Mouse (Mus musculus): ENCODE data around the gene Dnttip1. TPM values are rescaled to one million over a fixed set of nuclear protein-coding genes. Genes with fewer than 3 reads are reported as not detected.
"Not testable (repeated sequence)": the region's sequence is repeated elsewhere in the genome, so short reads cannot be mapped to it uniquely, and the experiment has no call there.

The Dnttip1 gene
- 55.1 and 58.4 TPM in 2 replicates for polyA plus RNA-seq (2015; fragmentation: Nextera tagmentation; extraction: Ambion mirVana)

DNA sequence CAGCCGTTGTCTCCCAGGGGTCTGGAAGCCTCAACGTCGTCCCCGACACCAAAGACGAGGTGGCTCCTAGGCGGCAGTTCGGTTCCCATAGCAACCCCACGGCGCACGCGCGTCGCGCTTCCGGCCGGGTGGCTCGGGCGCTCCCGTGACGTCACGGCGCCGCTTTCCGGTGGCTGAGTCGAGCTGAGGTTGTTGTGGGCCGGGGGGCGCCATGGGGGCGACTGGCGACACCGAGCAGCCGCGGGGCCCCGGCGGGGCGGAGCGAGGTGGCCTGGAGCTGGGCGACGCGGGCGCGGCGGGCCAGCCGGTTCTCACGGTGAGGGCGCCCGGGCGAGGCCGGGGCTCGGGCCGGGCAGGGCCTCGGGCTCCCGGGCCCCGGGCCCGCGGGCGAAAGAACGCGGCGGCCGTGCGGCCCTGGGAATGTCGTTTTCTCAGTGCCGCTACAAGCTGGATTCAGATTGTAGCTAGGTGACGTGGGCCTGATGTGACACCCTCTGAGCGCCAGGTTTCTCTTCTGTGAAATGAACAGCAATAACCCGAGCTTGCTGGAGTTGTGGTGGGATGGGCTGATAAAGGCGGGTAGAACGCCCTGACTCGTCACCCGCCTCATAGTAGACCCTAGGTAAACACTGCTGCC, at the start of gene Dnttip1, which contains the start of gene Wfdc3:
TSS of gene Dnttip1 (plus strand) at position 141 of the 637 bp plus-strand sequence.
TSS of gene Wfdc3 (minus strand) at position 89 of the 637 bp plus-strand sequence.
- Histone ChIP-seq H3K9ac (ENCODE audit: low read depth, low read length) (peak within 1 kb of the TSS; percentile 93), H3K27me3 (ENCODE audit: control insufficient read depth, insufficient read depth, low read depth, low read length) (no peaks in the 10 kb centered on the region), H3K36me3 (ENCODE audit: control insufficient read depth, insufficient read depth, low read length) (peaks cover 3% of the 10 kb centered on the region; the same call in 1 of the 2 replicates), H3K4me2 (ENCODE audit: low read length) (peak within 1 kb of the TSS; percentile 91), H3K27ac (ENCODE audit: low read length) (peak within 1 kb of the TSS; percentile 57), H3K4me3 (ENCODE audit: low read depth, low read length) (peak within 1 kb of the TSS; percentile 90), H3K9me3 (replicated peaks; ENCODE audit: control insufficient read depth, low read length, poor library complexity, severe bottlenecking) (no peaks in the 10 kb centered on the region), H3K4me1 (ENCODE audit: control insufficient read depth, insufficient read depth, low read length) (peaks cover 26% of the 10 kb centered on the region)
- WGBS, result under 1% methylated on average over 63 of the region's 70 CpGs
- ATAC-seq, result peak; percentile 93

DNA sequence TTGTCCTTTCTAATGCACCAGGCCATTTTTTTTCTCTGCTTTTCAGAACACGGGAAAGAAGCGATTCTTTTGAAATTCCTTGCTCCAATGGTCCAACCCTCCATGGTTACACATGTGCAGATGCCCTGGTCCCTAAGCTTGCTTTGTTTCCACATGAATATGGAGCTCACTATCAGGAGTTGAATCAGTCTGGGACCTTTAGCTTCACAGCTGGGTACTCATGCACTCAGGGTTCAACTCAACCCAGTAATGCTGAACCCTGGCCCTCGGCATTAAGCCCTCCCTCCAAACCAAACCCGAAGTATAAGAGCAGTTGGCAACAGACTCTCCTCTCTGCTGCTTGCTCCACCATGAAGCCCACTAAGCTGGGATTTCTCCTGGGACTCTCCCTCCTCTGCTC, 47.6 kb upstream of the Dnttip1 start, which contains the start of gene Spint4:
TSS of gene Spint4 (plus strand) at position 301 of the 400 bp plus-strand sequence.
- no peaks in the 10 kb centered on the region for H3K9me3 ChIP-seq (replicated peaks; ENCODE audit: control insufficient read depth, low read length, poor library complexity, severe bottlenecking)
- no peak within 1 kb of the TSS for H3K27ac ChIP-seq (ENCODE audit: low read length)
- H3K27me3 ChIP-seq (ENCODE audit: control insufficient read depth, insufficient read depth, low read depth, low read length), result no peaks in the 10 kb centered on the region
- H3K4me3 ChIP-seq (ENCODE audit: low read depth, low read length), result no peak within 1 kb of the TSS
- WGBS, result 70% methylated on average over 4 of the region's 4 CpGs
- H3K9ac ChIP-seq (ENCODE audit: low read depth, low read length), result no peak within 1 kb of the TSS
- H3K4me1 ChIP-seq (ENCODE audit: control insufficient read depth, insufficient read depth, low read length), result no peaks in the 10 kb centered on the region
- H3K36me3 ChIP-seq (ENCODE audit: control insufficient read depth, insufficient read depth, low read length), result no peaks in the 10 kb centered on the region
- no peak for ATAC-seq
- H3K4me2 ChIP-seq (ENCODE audit: low read length), result no peak within 1 kb of the TSS

DNA sequence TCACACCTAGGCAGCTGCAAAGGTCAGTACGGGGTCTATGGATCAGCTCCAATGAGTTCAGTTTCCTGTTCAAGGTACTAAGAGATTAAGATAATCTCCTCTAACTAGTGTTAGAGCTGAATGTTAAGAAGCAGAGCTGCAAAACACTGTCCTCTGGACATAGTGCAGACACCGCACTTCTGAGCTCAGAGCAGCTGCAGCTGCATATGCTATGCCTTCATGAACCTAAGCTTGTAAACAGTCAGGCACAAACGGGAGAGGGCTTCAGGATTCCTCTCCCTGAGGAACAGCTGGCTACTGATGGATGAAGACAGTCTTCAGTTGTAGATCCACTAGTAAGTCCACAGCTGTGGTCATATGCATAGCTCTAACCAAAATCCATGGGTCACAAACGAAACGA, 44.8 kb upstream of the Dnttip1 start:
- no peaks in the 10 kb centered on the region for H3K27me3 ChIP-seq (ENCODE audit: control insufficient read depth, insufficient read depth, low read depth, low read length)
- H3K4me1 ChIP-seq (ENCODE audit: control insufficient read depth, insufficient read depth, low read length), result no peaks in the 10 kb centered on the region
- WGBS, result 82% methylated on average over 5 of the region's 5 CpGs
- H3K9ac ChIP-seq (ENCODE audit: low read depth, low read length), result no peak overlapping the region
- H3K4me3 ChIP-seq (ENCODE audit: low read depth, low read length), result no peak overlapping the region
- H3K4me2 ChIP-seq (ENCODE audit: low read length), result no peak overlapping the region
- no peak overlapping the region for H3K27ac ChIP-seq (ENCODE audit: low read length)
- no peak for ATAC-seq
- H3K36me3 ChIP-seq (ENCODE audit: control insufficient read depth, insufficient read depth, low read length), result no peaks in the 10 kb centered on the region
- H3K9me3 ChIP-seq (replicated peaks; ENCODE audit: control insufficient read depth, low read length, poor library complexity, severe bottlenecking), result no peaks in the 10 kb centered on the region

DNA sequence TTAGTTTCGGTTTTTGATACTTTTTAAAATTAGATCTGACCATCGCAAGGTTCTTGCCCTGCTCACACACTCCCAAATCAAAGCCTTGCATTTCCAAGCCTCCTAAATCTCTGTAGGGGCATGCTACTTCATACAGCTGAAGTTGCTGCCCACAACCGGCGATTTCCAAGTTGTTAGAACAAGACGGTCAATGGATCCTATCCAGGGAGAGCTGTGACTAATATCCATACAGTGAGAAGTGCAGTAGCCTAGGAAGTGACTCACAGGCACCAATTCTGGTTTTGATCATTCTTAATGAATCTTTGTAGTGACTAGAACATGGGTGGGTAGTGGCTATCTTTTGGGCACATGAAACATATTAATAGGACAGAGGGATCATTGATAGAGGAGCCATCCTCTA, 44.0 kb upstream of the Dnttip1 start:
- Histone ChIP-seq H3K4me2 (ENCODE audit: low read length) (no peak overlapping the region), H3K36me3 (ENCODE audit: control insufficient read depth, insufficient read depth, low read length) (no peaks in the 10 kb centered on the region), H3K9ac (ENCODE audit: low read depth, low read length) (no peak overlapping the region), H3K27ac (ENCODE audit: low read length) (no peak overlapping the region), H3K4me1 (ENCODE audit: control insufficient read depth, insufficient read depth, low read length) (no peaks in the 10 kb centered on the region), H3K27me3 (ENCODE audit: control insufficient read depth, insufficient read depth, low read depth, low read length) (no peaks in the 10 kb centered on the region), H3K9me3 (replicated peaks; ENCODE audit: control insufficient read depth, low read length, poor library complexity, severe bottlenecking) (no peaks in the 10 kb centered on the region), H3K4me3 (ENCODE audit: low read depth, low read length) (no peak overlapping the region)
- no peak for ATAC-seq
- 94% methylated on average over 5 of the region's 5 CpGs for WGBS

DNA sequence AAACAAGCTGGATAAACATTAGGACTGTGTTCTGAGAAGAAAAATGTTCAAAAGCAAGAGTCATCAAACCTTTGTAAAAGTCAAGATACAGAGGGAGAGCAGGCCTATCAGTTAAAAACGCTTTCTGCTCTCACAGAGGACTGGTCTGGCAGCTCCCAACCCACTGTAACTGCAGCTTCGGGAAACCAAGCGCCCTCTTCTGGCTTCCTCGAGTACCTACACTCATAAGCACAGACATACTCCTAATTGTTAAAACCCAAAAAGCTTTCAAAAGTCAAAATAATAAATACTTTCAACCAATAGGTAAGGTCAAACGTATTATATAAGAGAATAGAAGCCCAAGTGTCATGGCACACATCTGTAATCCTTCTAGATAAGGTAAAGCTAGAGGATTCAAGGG, 41.5 kb upstream of the Dnttip1 start:
- ATAC-seq, result no peak
- no peak overlapping the region for H3K27ac ChIP-seq (ENCODE audit: low read length)
- no peaks in the 10 kb centered on the region for H3K36me3 ChIP-seq (ENCODE audit: control insufficient read depth, insufficient read depth, low read length)
- no peaks in the 10 kb centered on the region for H3K9me3 ChIP-seq (replicated peaks; ENCODE audit: control insufficient read depth, low read length, poor library complexity, severe bottlenecking)
- no peaks in the 10 kb centered on the region for H3K4me1 ChIP-seq (ENCODE audit: control insufficient read depth, insufficient read depth, low read length)
- H3K9ac ChIP-seq (ENCODE audit: low read depth, low read length), result no peak overlapping the region
- no peak overlapping the region for H3K4me2 ChIP-seq (ENCODE audit: low read length)
- H3K4me3 ChIP-seq (ENCODE audit: low read depth, low read length), result no peak overlapping the region
- no peaks in the 10 kb centered on the region for H3K27me3 ChIP-seq (ENCODE audit: control insufficient read depth, insufficient read depth, low read depth, low read length)
- WGBS, result 81% methylated on average over 5 of the region's 5 CpGs

DNA sequence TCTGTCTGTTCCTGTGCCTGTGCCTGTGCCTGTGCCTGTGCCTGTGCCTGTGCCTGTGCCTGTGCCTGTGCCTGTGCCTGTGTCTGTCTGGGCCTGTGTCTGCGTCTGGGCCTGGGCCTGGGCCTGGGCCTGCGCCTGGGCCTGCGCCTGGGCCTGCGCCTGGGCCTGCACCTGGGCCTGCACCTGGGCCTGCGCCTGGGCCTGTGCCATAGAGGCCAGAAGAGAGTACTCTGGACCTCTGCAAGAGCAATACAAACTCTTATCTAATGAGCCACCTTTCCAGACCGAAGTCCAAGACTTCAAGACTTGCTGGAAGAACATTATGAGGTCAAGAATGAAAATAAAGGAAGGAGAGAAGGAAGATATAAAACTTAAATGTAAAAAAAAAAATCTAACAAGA, 40.5 kb upstream of the Dnttip1 start:
- Histone ChIP-seq H3K9ac (ENCODE audit: low read depth, low read length) (no peak overlapping the region), H3K27me3 (ENCODE audit: control insufficient read depth, insufficient read depth, low read depth, low read length) (no peaks in the 10 kb centered on the region), H3K4me1 (ENCODE audit: control insufficient read depth, insufficient read depth, low read length) (no peaks in the 10 kb centered on the region), H3K4me2 (ENCODE audit: low read length) (no peak overlapping the region), H3K27ac (ENCODE audit: low read length) (no peak overlapping the region), H3K9me3 (replicated peaks; ENCODE audit: control insufficient read depth, low read length, poor library complexity, severe bottlenecking) (no peaks in the 10 kb centered on the region), H3K36me3 (ENCODE audit: control insufficient read depth, insufficient read depth, low read length) (no peaks in the 10 kb centered on the region), H3K4me3 (ENCODE audit: low read depth, low read length) (no peak overlapping the region)
- WGBS, result 91% methylated on average over 6 of the region's 6 CpGs
- ATAC-seq, result no peak

DNA sequence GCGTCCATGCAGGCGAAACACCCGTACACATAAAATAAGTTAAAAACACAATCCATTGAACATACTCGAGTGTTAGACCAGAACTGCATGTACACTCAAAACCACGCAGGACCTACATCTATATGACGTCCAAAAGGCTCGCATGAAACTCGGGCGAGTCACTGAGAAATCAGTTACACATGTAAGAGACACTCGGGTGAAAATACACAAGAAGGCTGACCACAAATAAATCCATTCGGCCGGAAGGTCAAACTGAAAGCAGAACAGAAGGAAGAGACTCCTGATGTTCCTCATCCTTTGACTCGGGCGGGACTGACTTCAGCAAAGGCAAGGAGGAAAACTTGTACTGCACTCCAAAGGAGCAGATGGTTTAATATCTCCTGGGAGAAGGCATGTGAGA, 39.8 kb upstream of the Dnttip1 start:
- Histone ChIP-seq H3K4me3 (ENCODE audit: low read depth, low read length) (no peak overlapping the region), H3K9me3 (replicated peaks; ENCODE audit: control insufficient read depth, low read length, poor library complexity, severe bottlenecking) (no peaks in the 10 kb centered on the region), H3K4me2 (ENCODE audit: low read length) (no peak overlapping the region), H3K4me1 (ENCODE audit: control insufficient read depth, insufficient read depth, low read length) (no peaks in the 10 kb centered on the region), H3K36me3 (ENCODE audit: control insufficient read depth, insufficient read depth, low read length) (no peaks in the 10 kb centered on the region), H3K27ac (ENCODE audit: low read length) (no peak overlapping the region), H3K27me3 (ENCODE audit: control insufficient read depth, insufficient read depth, low read depth, low read length) (no peaks in the 10 kb centered on the region), H3K9ac (ENCODE audit: low read depth, low read length) (no peak overlapping the region)
- ATAC-seq, result no peak
- WGBS, result 92% methylated on average over 14 of the region's 14 CpGs

DNA sequence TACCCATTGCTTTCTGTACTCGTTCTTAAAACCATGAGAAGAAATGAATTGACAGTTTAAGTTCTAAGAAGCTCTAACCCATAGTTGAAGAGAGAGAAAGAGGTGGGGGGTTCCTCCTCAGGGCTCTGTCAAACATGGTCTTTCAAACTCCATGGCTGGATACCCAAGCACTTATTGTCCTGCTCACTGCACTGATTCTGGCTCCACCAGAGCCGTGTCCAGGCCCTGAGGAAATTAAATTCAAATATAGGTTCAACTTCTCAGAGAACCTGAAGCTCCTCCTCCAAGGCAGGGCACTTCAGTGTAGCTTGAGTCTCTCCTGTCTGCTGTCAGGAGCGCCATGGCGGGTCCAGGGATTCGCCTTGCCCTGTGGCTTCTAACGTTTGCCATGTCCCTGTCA, 30.8 kb upstream of the Dnttip1 start, which contains the start of gene Spint5:
TSS of gene Spint5 (plus strand) at position 301 of the 400 bp plus-strand sequence.
- H3K27ac ChIP-seq (ENCODE audit: low read length), result no peak within 1 kb of the TSS
- no peak within 1 kb of the TSS for H3K9ac ChIP-seq (ENCODE audit: low read depth, low read length)
- H3K9me3 ChIP-seq (replicated peaks; ENCODE audit: control insufficient read depth, low read length, poor library complexity, severe bottlenecking), result no peaks in the 10 kb centered on the region
- H3K4me3 ChIP-seq (ENCODE audit: low read depth, low read length), result no peak within 1 kb of the TSS
- no peaks in the 10 kb centered on the region for H3K36me3 ChIP-seq (ENCODE audit: control insufficient read depth, insufficient read depth, low read length)
- no peak within 1 kb of the TSS for H3K4me2 ChIP-seq (ENCODE audit: low read length)
- no peak for ATAC-seq
- H3K4me1 ChIP-seq (ENCODE audit: control insufficient read depth, insufficient read depth, low read length), result no peaks in the 10 kb centered on the region
- WGBS, result 84% methylated on average over 6 of the region's 6 CpGs
- H3K27me3 ChIP-seq (ENCODE audit: control insufficient read depth, insufficient read depth, low read depth, low read length), result no peaks in the 10 kb centered on the region

DNA sequence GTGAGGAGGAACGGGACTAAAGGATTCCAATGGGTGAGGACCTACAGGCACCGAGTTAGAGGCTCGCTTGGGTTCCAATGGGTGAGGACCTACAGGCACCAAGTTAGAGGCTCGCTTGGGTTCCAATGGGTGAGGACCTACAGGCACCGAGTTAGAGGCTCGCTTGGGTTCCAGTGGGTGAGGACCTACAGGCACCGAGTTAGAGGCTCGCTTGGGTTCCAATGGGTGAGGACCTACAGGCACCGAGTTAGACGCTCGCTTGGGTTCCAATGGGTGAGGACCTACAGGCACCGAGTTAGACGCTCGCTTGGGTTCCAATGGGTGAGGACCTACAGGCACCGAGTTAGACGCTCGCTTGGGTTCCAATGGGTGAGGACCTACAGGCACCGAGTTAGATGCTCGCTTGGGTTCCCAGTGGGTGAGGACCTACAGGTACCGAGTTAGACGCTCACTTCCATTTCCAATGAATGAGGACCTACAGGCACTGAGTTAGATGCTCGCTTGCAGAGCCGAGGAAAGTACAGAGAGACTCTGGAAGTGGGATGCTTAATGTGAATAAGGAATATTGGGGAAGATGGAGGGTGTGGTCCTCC, 29.5 kb upstream of the Dnttip1 start:
- H3K36me3 ChIP-seq (ENCODE audit: control insufficient read depth, insufficient read depth, low read length); H3K9me3 ChIP-seq (replicated peaks; ENCODE audit: control insufficient read depth, low read length, poor library complexity, severe bottlenecking); H3K9ac ChIP-seq (ENCODE audit: low read depth, low read length); H3K27me3 ChIP-seq (ENCODE audit: control insufficient read depth, insufficient read depth, low read depth, low read length); H3K27ac ChIP-seq (ENCODE audit: low read length); H3K4me3 ChIP-seq (ENCODE audit: low read depth, low read length); H3K4me1 ChIP-seq (ENCODE audit: control insufficient read depth, insufficient read depth, low read length); H3K4me2 ChIP-seq (ENCODE audit: low read length); ATAC-seq: not testable (repeated sequence)
- 91% methylated on average over 20 of the region's 23 CpGs for WGBS

Measured in midbrain, embryonic 16.5 days (tissue).